Mouse (Mus musculus): ENCODE results near the gene Cyp4a14.
"Not testable (repeated sequence)": the region's sequence is repeated elsewhere in the genome, so short reads cannot be mapped to it uniquely, and the experiment has no call there.

Gene Cyp4a14

GRCm38 (mm10) chr4:115496001-115496400, at the start of gene Cyp4a14:
Gene Cyp4a14 (minus strand): TSS chr4:115496142.
- no peak for DNase-seq

GRCm38 (mm10) chr4:115545101-115545500, 49.2 kb upstream of the Cyp4a14 start:
- no peak for DNase-seq

GRCm38 (mm10) chr4:115521766-115522165, 25.8 kb upstream of the Cyp4a14 start:
- DNase-seq = no peak

GRCm38 (mm10) chr4:115519444-115519843, 23.5 kb upstream of the Cyp4a14 start:
- no peak for DNase-seq

GRCm38 (mm10) chr4:115518000-115518399, 22.1 kb upstream of the Cyp4a14 start, which contains the start of gene Cyp4a10:
Gene Cyp4a10 (plus strand): TSS chr4:115518264.
- DNase-seq = not testable (repeated sequence)

- DNase-seq = not testable (repeated sequence)
Measured at GRCm38 (mm10) chr4:115513964-115514363, 18.0 kb upstream of the Cyp4a14 start.

GRCm38 (mm10) chr4:115497466-115497865, 1.5 kb upstream of the Cyp4a14 start:
- DNase-seq = no peak

GRCm38 (mm10) chr4:115481006-115481652, 14.8 kb downstream of the Cyp4a14 start:
- DNase-seq = no peak

GRCm38 (mm10) chr4:115476051-115476450, 19.9 kb downstream of the Cyp4a14 start:
- not testable (repeated sequence) for DNase-seq

GRCm38 (mm10) chr4:115473585-115473984, 22.4 kb downstream of the Cyp4a14 start:
- not testable (repeated sequence) for DNase-seq

- no peak for DNase-seq
Measured at GRCm38 (mm10) chr4:115452304-115452703, 43.6 kb downstream of the Cyp4a14 start, which contains the start of gene Cyp4a30b. Gene Cyp4a30b (plus strand): TSS chr4:115452604.

- no peak for DNase-seq
Measured at GRCm38 (mm10) chr4:115450577-115451137, 45.3 kb downstream of the Cyp4a14 start.
